Mouse (Mus musculus) layer of hippocampus, postnatal 36 days (tissue): ENCODE data around the gene Ccdc153. TPM values are rescaled to one million over a fixed set of nuclear protein-coding genes. Genes with fewer than 3 reads are reported as not detected.

Experiments used
- DNase-seq, 2 experiments: peaks; one replicate each; pipeline ENCODE4 v3.0.0; 2022
- total RNA-seq, 2 experiments: library from RNA; stranded (reverse); gene quantifications; 2 replicates each; pipeline ENCODE4 v1.2.3; 2021

The Ccdc153 gene
- total RNA-seq, 2 experiments from 2014 or later, result 1.3 to 2.4 TPM

- DNase-seq, result peak in 1 of 2 experiments; percentile 28
Measured at GRCm38 (mm10) chr9:44287401-44288075, 47.1 kb downstream of the Ccdc153 start.

- peak; percentile 53 to 57 for DNase-seq
Measured at GRCm38 (mm10) chr9:44288076-44288958, 47.8 kb downstream of the Ccdc153 start, which contains the start of gene Abcg4. Gene Abcg4 (minus strand): TSS chr9:44288615.

- DNase-seq, result no peak
Measured at GRCm38 (mm10) chr9:44288959-44289291, 48.4 kb downstream of the Ccdc153 start.

- no peak for DNase-seq
Measured at GRCm38 (mm10) chr9:44292490-44292889, 52.0 kb downstream of the Ccdc153 start.

Other genes with a start within 250 kb of the Ccdc153 start
- 100 to 1,000 TPM; 786 to 920 TPM for gene Thy1, start 197.3 kb upstream of the Ccdc153 start, total RNA-seq
- 10 to 100 TPM; 66.2 to 74.9 TPM for gene Usp2, start 173.7 kb upstream of the Ccdc153 start, total RNA-seq
- gene Mfrp, start 138.9 kb upstream of the Ccdc153 start, total RNA-seq, result 1 to 10 TPM in 1 of 2 experiments, under 1 TPM in 1; 0.17 to 2.5 TPM
- gene C1qtnf5, start 133.4 kb upstream of the Ccdc153 start, total RNA-seq, result 10 to 100 TPM; 17.0 to 17.6 TPM
- gene Gm49380, start 127.2 kb upstream of the Ccdc153 start, total RNA-seq, result under 1 TPM; 0.35 to 0.61 TPM
- gene Rnf26, start 127.2 kb upstream of the Ccdc153 start, total RNA-seq, result 10 to 100 TPM; 28.4 to 28.6 TPM
- gene Mcam, start 106.2 kb upstream of the Ccdc153 start, total RNA-seq, result 10 to 100 TPM; 15.6 to 18.8 TPM
- 10 to 100 TPM; 65.2 to 70.5 TPM for gene Cbl, start 6.6 kb upstream of the Ccdc153 start, total RNA-seq
- 1 to 10 TPM; 1.4 to 1.8 TPM for gene Pdzd3, start 10.8 kb downstream of the Ccdc153 start, total RNA-seq
- gene Nlrx1, start 27.9 kb downstream of the Ccdc153 start, total RNA-seq, result 10 to 100 TPM; 13.5 TPM
- gene Abcg4, start 47.9 kb downstream of the Ccdc153 start, total RNA-seq, result 10 to 100 TPM; 63.6 to 73.1 TPM
- 10 to 100 TPM; 27.4 to 30.1 TPM for gene Hinfp, start 65.0 kb downstream of the Ccdc153 start, total RNA-seq
- 100 to 1,000 TPM; 184 to 198 TPM for gene C2cd2l, start 79.6 kb downstream of the Ccdc153 start, total RNA-seq
- 10 to 100 TPM; 14.5 to 15.9 TPM for gene Dpagt1, start 85.3 kb downstream of the Ccdc153 start, total RNA-seq
- gene H2afx, start 94.0 kb downstream of the Ccdc153 start, total RNA-seq, result 10 to 100 TPM; 43.4 to 49.9 TPM
- 10 to 100 TPM; 22.3 to 24.2 TPM for gene Hmbs, start 103.6 kb downstream of the Ccdc153 start, total RNA-seq
- gene Vps11, start 121.0 kb downstream of the Ccdc153 start, total RNA-seq, result 10 to 100 TPM; 50.9 to 52.1 TPM
- 100 to 1,000 TPM; 136 to 157 TPM for gene Hyou1, start 138.8 kb downstream of the Ccdc153 start, total RNA-seq
- 10 to 100 TPM; 27.9 to 30.2 TPM for gene Slc37a4, start 156.2 kb downstream of the Ccdc153 start, total RNA-seq
- 100 to 1,000 TPM; 660 to 671 TPM for gene Rps25, start 166.5 kb downstream of the Ccdc153 start, total RNA-seq
- gene Trappc4, start 166.9 kb downstream of the Ccdc153 start, total RNA-seq, result 10 to 100 TPM; 64.3 to 79.1 TPM
- 10 to 100 TPM; 23.0 to 28.7 TPM for gene Ccdc84, start 177.9 kb downstream of the Ccdc153 start, total RNA-seq
- gene Foxr1, start 200.5 kb downstream of the Ccdc153 start, total RNA-seq, result not detected
- not detected for gene Upk2, start 214.3 kb downstream of the Ccdc153 start, total RNA-seq
- 10 to 100 TPM; 70.9 to 75.7 TPM for gene Bcl9l, start 242.1 kb downstream of the Ccdc153 start, total RNA-seq